Mouse (Mus musculus): Measurements from ENCODE around the gene Jarid2. TPM values are rescaled to one million over a fixed set of nuclear protein-coding genes. Genes with fewer than 3 reads are reported as not detected.

Jarid2 gene
- total and polyA plus RNA-seq, 2 experiments from 2014 or later: 16.5 to 22.2 TPM

GRCm38 (mm10) chr13:44921721-44922120 is 192.4 kb downstream of the Jarid2 start:
- Histone ChIP-seq H3K9me3 (ENCODE audit: low read length) (no peaks in the 10 kb centered on the region), H3K4me2 (ENCODE audit: low read depth) (no peak overlapping the region), H3K4me1 (ENCODE audit: insufficient read depth) (no peaks in the 10 kb centered on the region), H3K36me3 (ENCODE audit: insufficient read depth) (peaks cover 77% of the 10 kb centered on the region), H3K4me3 (ENCODE audit: low read depth, low read length) (no peak overlapping the region), H3K27ac (ENCODE audit: low read depth, low read length) (no peak overlapping the region), H3K27me3 (ENCODE audit: insufficient read depth, low read length) (no peaks in the 10 kb centered on the region), H3K9ac (no peak overlapping the region)
- no peak for DNase-seq
- ATAC-seq: no peak
- WGBS: 93% methylated on average over 5 of the region's 5 CpGs
- no peak for TF ChIP-seq CTCF (IDR thresholded peaks at IDR 0.05; ENCODE audit: low read depth)

- H3K4me1 ChIP-seq (ENCODE audit: insufficient read depth): no peaks in the 10 kb centered on the region
- H3K27me3 ChIP-seq (ENCODE audit: insufficient read depth, low read length): no peaks in the 10 kb centered on the region
- no peak overlapping the region for H3K27ac ChIP-seq (ENCODE audit: low read depth, low read length)
- peaks cover 59% of the 10 kb centered on the region for H3K36me3 ChIP-seq (ENCODE audit: insufficient read depth)
- no peak for ATAC-seq
- TF ChIP-seq CTCF (IDR thresholded peaks at IDR 0.05; ENCODE audit: low read depth): no peak
- H3K9ac ChIP-seq: no peak overlapping the region
- no peaks in the 10 kb centered on the region for H3K9me3 ChIP-seq (ENCODE audit: low read length)
- 83% methylated on average over 3 of the region's 3 CpGs for WGBS
- no peak overlapping the region for H3K4me3 ChIP-seq (ENCODE audit: low read depth, low read length)
- H3K4me2 ChIP-seq (ENCODE audit: low read depth): no peak overlapping the region
- DNase-seq: no peak
Observed at GRCm38 (mm10) chr13:44924042-44924441, 194.8 kb downstream of the Jarid2 start.

GRCm38 (mm10) chr13:44925173-44925572 is 195.9 kb downstream of the Jarid2 start:
- 91% methylated on average over 2 of the region's 2 CpGs for WGBS
- ATAC-seq (no peak), DNase-seq (no peak)
- no peaks in the 10 kb centered on the region for H3K9me3 ChIP-seq (ENCODE audit: low read length)
- H3K9ac ChIP-seq: no peak overlapping the region
- H3K4me3 ChIP-seq (ENCODE audit: low read depth, low read length): no peak overlapping the region
- no peak overlapping the region for H3K27ac ChIP-seq (ENCODE audit: low read depth, low read length)
- no peaks in the 10 kb centered on the region for H3K4me1 ChIP-seq (ENCODE audit: insufficient read depth)
- no peak for TF ChIP-seq CTCF (IDR thresholded peaks at IDR 0.05; ENCODE audit: low read depth)
- H3K27me3 ChIP-seq (ENCODE audit: insufficient read depth, low read length): no peaks in the 10 kb centered on the region
- no peak overlapping the region for H3K4me2 ChIP-seq (ENCODE audit: low read depth)
- H3K36me3 ChIP-seq (ENCODE audit: insufficient read depth): peaks cover 48% of the 10 kb centered on the region

GRCm38 (mm10) chr13:44926311-44926710 is 197.0 kb downstream of the Jarid2 start:
- Histone ChIP-seq H3K4me1 (ENCODE audit: insufficient read depth) (no peaks in the 10 kb centered on the region), H3K9ac (no peak overlapping the region), H3K9me3 (ENCODE audit: low read length) (no peaks in the 10 kb centered on the region), H3K4me3 (ENCODE audit: low read depth, low read length) (no peak overlapping the region), H3K27ac (ENCODE audit: low read depth, low read length) (no peak overlapping the region), H3K27me3 (ENCODE audit: insufficient read depth, low read length) (no peaks in the 10 kb centered on the region), H3K36me3 (ENCODE audit: insufficient read depth) (peaks cover 45% of the 10 kb centered on the region), H3K4me2 (ENCODE audit: low read depth) (no peak overlapping the region)
- ATAC-seq: no peak
- DNase-seq: no peak
- no peak for TF ChIP-seq CTCF (IDR thresholded peaks at IDR 0.05; ENCODE audit: low read depth)
- 83% methylated on average over 2 of the region's 2 CpGs for WGBS

- Histone ChIP-seq H3K9me3 (ENCODE audit: low read length) (no peaks in the 10 kb centered on the region), H3K36me3 (ENCODE audit: insufficient read depth) (no peaks in the 10 kb centered on the region), H3K27me3 (ENCODE audit: insufficient read depth, low read length) (no peaks in the 10 kb centered on the region), H3K9ac (no peak overlapping the region), H3K4me3 (ENCODE audit: low read depth, low read length) (no peak overlapping the region), H3K27ac (ENCODE audit: low read depth, low read length) (no peak overlapping the region), H3K4me2 (ENCODE audit: low read depth) (no peak overlapping the region), H3K4me1 (ENCODE audit: insufficient read depth) (no peaks in the 10 kb centered on the region)
- ATAC-seq (peak; percentile 16; the same call in 1 of the 2 replicates), DNase-seq (no peak)
- WGBS: 66% methylated on average over 18 of the region's 18 CpGs
- TF ChIP-seq CTCF (IDR thresholded peaks at IDR 0.05; ENCODE audit: low read depth): no peak
Observed at GRCm38 (mm10) chr13:44932307-44933264, 203.3 kb downstream of the Jarid2 start.

GRCm38 (mm10) chr13:44933575-44933974 is 204.3 kb downstream of the Jarid2 start:
- Histone ChIP-seq H3K36me3 (ENCODE audit: insufficient read depth) (no peaks in the 10 kb centered on the region), H3K9ac (no peak overlapping the region), H3K27ac (ENCODE audit: low read depth, low read length) (no peak overlapping the region), H3K9me3 (ENCODE audit: low read length) (no peaks in the 10 kb centered on the region), H3K27me3 (ENCODE audit: insufficient read depth, low read length) (no peaks in the 10 kb centered on the region), H3K4me2 (ENCODE audit: low read depth) (no peak overlapping the region), H3K4me3 (ENCODE audit: low read depth, low read length) (no peak overlapping the region), H3K4me1 (ENCODE audit: insufficient read depth) (no peaks in the 10 kb centered on the region)
- no peak for TF ChIP-seq CTCF (IDR thresholded peaks at IDR 0.05; ENCODE audit: low read depth)
- ATAC-seq (no peak), DNase-seq (no peak)
- WGBS: 37% methylated on average over 7 of the region's 7 CpGs

- H3K9me3 ChIP-seq (ENCODE audit: low read length): no peaks in the 10 kb centered on the region
- no peak overlapping the region for H3K27ac ChIP-seq (ENCODE audit: low read depth, low read length)
- no peak for TF ChIP-seq CTCF (IDR thresholded peaks at IDR 0.05; ENCODE audit: low read depth)
- no peaks in the 10 kb centered on the region for H3K27me3 ChIP-seq (ENCODE audit: insufficient read depth, low read length)
- H3K4me3 ChIP-seq (ENCODE audit: low read depth, low read length): no peak overlapping the region
- WGBS: 86% methylated on average over 3 of the region's 3 CpGs
- no peaks in the 10 kb centered on the region for H3K36me3 ChIP-seq (ENCODE audit: insufficient read depth)
- no peaks in the 10 kb centered on the region for H3K4me1 ChIP-seq (ENCODE audit: insufficient read depth)
- DNase-seq: no peak
- no peak overlapping the region for H3K4me2 ChIP-seq (ENCODE audit: low read depth)
- ATAC-seq: no peak
- no peak overlapping the region for H3K9ac ChIP-seq
Observed at GRCm38 (mm10) chr13:44937681-44938080, 208.4 kb downstream of the Jarid2 start.
